Mouse (Mus musculus) gastrocnemius, postnatal 14 days (tissue): Measurements from ENCODE around the gene Hdgfl2. TPM values are rescaled to one million over a fixed set of nuclear protein-coding genes. Genes with fewer than 3 reads are reported as not detected.
"Not testable (repeated sequence)": the region's sequence is repeated elsewhere in the genome, so short reads cannot be mapped to it uniquely, and the experiment has no call there.

Source experiments
- DNase-seq: peaks from one replicate; pipeline ENCODE4 v3.0.0; 2021; ENCODE audit warnings: mixed read lengths
- intact Hi-C: fragments of 180-260 bp; cut with DNase I; formaldehyde crosslinking; loops from one replicate; pipeline ENCODE4 v1.15.1; 2025; ENCODE audit warnings: low total_unique reads
- total RNA-seq, 2 experiments: library from RNA; stranded (reverse); gene quantifications; 2 replicates each; pipeline ENCODE4 v1.2.3; 2021

Gene Hdgfl2
- total RNA-seq, 2 experiments from 2014 or later, result 27.7 TPM

DNA sequence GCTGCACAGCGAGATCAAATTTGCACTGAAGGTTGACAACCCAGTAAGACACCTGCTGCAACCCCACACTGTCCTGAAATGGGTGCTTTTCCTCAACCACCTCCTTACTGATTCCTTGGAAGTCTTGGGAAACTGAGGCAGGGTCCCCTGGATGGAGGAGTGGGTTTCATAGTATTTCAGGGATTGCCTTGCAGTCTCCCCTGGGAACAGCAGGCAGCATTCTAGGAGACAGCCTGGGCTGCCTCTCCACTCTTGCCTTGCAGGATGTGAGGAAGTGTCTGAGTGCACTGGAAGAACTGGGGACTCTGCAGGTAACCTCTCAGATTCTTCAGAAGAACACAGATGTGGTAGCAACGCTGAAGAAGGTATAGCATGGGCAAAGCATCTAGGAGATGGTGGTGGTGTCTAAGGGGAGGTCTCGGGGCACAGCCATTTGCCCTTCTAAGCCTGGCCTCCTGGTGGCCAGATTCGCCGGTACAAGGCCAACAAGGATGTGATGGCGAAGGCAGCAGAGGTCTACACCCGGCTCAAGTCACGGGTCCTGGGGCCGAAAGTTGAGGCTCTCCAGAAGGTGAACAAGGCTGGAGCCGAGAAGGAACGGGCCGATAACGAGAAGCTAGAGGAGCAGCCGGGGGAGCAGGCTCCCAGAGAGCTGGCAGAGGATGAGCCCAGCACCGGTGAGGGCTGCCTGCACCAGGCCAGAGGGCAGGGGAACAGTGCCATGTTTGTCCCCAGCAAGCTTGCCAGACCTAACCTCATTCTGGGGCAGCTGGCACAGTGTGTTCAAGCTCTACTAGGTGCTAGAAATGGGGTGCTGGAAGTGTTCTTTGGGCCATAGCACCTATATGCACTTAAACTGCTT, 19.5 kb downstream of the Hdgfl2 start:
- peak; percentile 65 for DNase-seq
- intact Hi-C loops, result no loop called here

- intact Hi-C loops, result no loop called here
- DNase-seq, result peak; percentile 49
Measured at GRCm38 (mm10) chr17:56100811-56101210, 21.4 kb downstream of the Hdgfl2 start.

DNA sequence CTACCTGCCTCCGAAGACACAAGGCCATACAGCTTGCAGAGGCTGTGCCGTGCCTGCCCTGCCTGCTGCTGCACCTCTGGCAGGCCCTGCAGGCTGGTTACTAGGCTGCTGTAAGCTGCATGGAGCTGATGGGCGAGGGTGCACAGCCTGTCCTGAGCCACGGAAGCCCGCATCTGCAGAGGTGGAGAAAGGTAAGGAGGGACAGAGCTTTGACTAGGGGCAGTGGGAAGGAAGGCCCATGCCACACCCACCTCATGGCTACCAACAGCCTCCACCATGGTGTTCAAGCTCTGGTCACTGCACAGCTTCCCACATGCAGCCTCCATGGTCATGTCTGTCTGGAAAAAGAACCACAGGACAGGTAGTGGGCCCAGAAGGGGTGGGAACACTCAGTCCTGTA, 22.7 kb downstream of the Hdgfl2 start:
- DNase-seq, result peak; percentile 7

DNA sequence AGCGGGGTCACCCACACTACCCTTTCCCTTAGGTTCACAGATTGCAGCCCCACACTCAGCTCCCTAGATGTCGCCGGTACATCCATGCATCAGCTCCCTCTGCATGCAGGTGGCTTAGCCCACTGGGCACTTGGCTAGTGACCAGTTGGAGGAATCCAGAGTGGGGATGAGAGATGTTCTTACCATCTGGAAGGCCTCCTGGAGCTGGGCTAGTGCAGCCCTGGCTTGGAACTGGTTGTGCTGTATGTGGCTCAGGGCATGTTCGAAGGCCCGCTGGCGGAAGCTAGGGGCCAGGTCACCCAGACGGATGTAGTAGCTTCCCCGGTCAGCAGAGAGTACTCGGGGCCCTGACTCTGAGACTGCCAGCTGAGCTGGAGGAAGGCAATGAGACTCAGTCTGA, 23.5 kb downstream of the Hdgfl2 start:
- intact Hi-C loops, result no loop called here
- DNase-seq, result peak; percentile 42

More for the DNA sequence above, 22.7 kb downstream of the Hdgfl2 start:
- intact Hi-C loops, result no loop called here

GRCm38 (mm10) chr17:56103465-56104285, 24.2 kb downstream of the Hdgfl2 start:
- intact Hi-C loops, result no loop called here
- no peak for DNase-seq

DNA sequence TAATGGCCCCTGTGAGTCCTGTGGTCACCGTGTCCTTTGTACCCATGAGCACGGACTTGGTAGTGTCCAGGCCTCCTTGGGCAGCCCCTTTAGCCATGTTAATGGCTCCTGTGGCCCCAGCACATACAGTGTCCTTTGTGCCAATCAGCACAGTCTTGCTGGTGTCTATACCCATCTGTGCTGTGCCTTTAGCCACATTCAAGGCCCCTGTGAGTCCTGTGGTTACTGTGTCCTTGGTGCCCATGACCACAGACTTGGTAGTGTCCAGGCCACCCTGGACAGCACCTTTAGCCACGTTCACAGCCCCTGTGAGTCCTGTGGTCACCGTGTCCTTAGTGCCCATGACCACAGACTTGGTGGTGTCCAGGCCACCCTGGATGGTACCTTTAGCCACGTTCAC, 25.4 kb downstream of the Hdgfl2 start:
- DNase-seq, intact Hi-C loops: not testable (repeated sequence)

GRCm38 (mm10) chr17:56106436-56106835, 27.0 kb downstream of the Hdgfl2 start:
- intact Hi-C loops, result not testable (repeated sequence)

GRCm38 (mm10) chr17:56106981-56107380, 27.5 kb downstream of the Hdgfl2 start:
- intact Hi-C loops, result no loop called here
- no peak for DNase-seq

More at GRCm38 (mm10) chr17:56106436-56106835, 27.0 kb downstream of the Hdgfl2 start:
- DNase-seq, result not testable (repeated sequence)

GRCm38 (mm10) chr17:56107736-56108135, 28.3 kb downstream of the Hdgfl2 start:
- intact Hi-C loops, result no loop called here
- DNase-seq, result no peak

DNA sequence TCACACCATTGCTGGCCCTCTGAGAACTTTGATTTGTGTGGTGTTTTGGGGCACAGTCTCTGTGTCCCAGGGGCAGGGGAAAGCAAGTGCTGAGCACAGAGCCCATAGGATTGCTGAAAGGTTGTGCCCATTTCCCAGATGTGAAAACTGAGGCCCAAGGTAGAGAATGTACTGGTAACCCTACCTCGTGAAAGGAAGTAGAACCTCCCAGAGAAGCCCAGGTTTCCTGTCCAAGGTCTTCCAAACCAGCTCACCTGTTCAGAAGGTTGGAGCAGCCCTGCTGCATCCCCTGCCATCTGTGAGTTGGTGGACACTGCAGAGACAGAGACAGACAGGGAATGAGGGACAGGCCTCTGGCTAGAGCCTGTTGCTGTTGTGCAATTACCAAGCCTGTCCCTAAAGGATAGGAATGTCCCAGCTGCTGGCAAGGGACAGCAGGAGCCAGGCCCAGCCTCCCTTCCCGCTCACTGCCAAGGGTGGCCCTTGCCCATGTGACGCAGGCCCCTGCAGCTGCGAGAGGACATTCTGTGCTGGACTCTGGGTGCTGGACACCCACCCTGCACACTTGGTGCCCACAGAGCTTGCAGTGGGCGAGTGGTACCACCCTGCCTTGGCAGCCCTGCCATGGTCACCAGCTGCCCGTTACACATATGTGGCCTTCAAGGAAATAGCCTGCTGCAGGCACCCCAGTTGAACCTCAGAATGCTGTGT, 29.1 kb downstream of the Hdgfl2 start:
- intact Hi-C loops, result no loop called here
- DNase-seq, result peak; percentile 89

DNA sequence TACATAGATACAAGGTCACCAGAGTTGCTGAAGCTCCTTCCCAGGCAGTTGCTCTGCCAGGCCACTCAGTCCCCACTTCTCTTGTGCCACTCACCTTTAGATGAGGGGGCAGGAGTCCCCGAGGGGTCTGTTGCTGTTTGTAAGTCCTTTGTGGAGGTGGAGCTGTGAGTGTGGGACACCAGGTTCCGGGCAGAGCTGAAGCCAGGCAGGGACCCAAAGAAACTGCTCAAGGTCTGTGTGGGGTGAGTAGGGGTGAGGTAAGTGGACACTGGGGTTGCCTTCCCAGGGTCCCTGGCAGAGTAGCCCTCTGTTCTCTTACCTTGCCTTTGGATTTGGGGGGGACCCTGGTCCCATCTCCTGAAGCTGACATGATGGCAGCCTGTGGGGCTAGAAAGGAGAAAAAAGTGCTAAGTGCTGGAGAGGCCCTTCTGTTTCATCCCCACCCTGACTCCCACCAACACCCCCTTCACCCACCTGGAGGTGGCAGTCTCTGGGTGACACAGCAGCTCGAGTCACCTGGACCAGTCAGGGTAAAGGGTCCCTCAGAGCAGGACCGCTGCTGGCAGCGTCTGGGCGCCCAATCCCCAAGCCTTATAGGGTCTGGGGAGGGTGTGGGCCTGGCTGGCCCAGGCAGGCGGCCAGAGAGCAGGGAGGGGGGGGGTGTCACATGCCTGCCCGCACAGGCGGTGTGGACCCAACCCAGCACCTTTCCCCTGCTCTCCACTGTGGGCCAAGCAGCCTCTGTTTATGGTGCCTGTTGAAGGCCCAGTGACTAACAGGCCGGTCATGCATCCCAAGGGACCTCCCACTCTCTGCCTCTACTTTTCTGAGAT, 30.0 kb downstream of the Hdgfl2 start, which contains the start of gene Plin4:
Gene Plin4, minus strand, starts transcription at position 585 of the 833 bp plus-strand sequence.
- DNase-seq, result peak; percentile 83
- intact Hi-C loops, result no loop called here

- DNase-seq, result peak; percentile 57
- intact Hi-C loops, result no loop called here
Measured at GRCm38 (mm10) chr17:56110571-56110970, 31.1 kb downstream of the Hdgfl2 start.

- DNase-seq, result peak; percentile 4
- intact Hi-C loops, result no loop called here
Measured at GRCm38 (mm10) chr17:56111021-56111420, 31.6 kb downstream of the Hdgfl2 start.

- peak; percentile 62 for DNase-seq
- intact Hi-C loops, result no loop called here
Measured at GRCm38 (mm10) chr17:56111864-56112263, 32.4 kb downstream of the Hdgfl2 start.

- peak; percentile 3 for DNase-seq
- intact Hi-C loops, result no loop called here
Measured at GRCm38 (mm10) chr17:56112743-56113142, 33.3 kb downstream of the Hdgfl2 start.

DNA sequence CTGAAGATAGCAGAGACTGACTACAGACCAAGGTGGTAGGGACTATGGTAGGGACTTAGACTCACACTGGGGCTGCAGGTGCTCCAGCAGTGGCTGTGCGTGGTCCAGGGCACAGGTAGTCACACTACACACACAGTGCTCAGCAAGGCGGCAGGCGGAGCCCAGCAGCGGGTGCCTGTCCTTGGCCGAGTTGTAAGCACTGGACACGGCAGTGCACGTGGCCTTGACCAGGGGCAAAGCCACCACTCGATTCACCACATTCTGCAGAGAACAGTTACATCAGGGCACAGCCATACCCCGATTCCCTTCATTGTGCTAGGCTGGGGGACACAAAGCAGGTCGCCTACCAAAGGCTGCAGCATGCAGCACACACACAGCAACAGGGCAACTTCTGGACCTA, 36.8 kb downstream of the Hdgfl2 start:
- intact Hi-C loops, result no loop called here
- DNase-seq, result no peak

GRCm38 (mm10) chr17:56117251-56117710, 37.8 kb downstream of the Hdgfl2 start, which contains the start of gene Plin5:
Plin5 (minus strand) TSS chr17:56117596.
- intact Hi-C loops, result no loop called here
- DNase-seq, result peak; percentile 74

DNA sequence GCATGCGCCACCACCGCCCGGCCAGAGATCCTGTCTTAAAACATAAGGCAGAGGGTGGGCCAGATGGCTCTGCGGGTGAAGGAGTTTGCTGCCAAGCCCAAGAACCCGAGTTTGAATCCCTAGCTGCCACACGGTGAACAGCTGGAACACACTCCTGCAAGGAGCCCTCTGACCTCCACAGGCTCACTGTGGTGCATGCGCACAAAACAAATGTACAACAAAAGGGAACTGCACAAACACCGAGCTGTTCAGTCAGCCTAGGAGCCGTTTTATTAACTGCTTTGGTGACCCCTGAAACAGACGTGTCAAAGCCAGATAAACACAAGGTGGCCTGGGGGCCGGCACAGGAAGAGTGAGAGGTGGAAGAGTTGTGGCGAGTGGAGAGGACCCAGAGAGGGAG, 40.0 kb downstream of the Hdgfl2 start:
- DNase-seq, result no peak
- intact Hi-C loops, result no loop called here
